Mouse (Mus musculus) ES-Bruce4 (cell line): Measurements from ENCODE around the gene Bcl7a.

Experiments
- CTCF ChIP-seq: IDR thresholded peaks from one replicate; pipeline ENCODE4 v1.8.1; 2011; ENCODE audit warnings: low read depth, low read length
- EP300 ChIP-seq: IDR thresholded peaks from 2 replicates; pipeline ENCODE4 v1.6.1; 2011; ENCODE audit warnings: low read depth, low read length; ENCODE audit not compliant: insufficient read depth
- POLR2A ChIP-seq: IDR thresholded peaks from one replicate; pipeline ENCODE4 v1.8.1; 2011; ENCODE audit warnings: low read length; ENCODE audit not compliant: insufficient read depth

- no peak for TF ChIP-seq POLR2A
- no peak for TF ChIP-seq CTCF
- no peak for TF ChIP-seq EP300
Measured at GRCm38 (mm10) chr5:123412193-123412592, 68.6 kb downstream of the Bcl7a start.
